Mouse (Mus musculus) frontal cortex, postnatal 25 days (tissue): ENCODE measurements around the gene Kif23.
A peak's percentile ranks its signal among the peaks of the same experiment; 100 is the strongest.

Experiments used
- DNase-seq, 2 experiments: peaks; one replicate each; pipeline ENCODE4 v3.0.0; 2022; ENCODE audit warnings: low spot score in 2 of 2

Kif23 gene

DNA sequence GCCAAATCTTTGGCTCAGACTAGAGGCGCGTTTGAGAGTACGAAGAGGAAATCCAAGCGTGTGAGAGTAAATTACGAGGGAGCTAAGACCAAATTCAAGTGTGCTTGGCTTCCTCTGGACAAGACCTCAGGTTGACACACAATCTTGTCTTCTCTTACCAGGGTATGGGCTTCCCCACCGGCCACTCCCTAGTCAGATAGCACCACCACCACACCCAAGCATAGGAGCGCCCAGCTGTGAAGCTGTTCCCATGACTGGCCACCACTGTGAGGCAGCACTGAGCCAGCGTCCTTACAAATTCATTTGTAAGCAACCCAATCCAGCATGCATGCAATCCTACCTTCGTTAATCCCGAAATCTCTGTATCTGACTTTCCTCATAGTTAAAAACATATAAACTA is 39.7 kb downstream of the Kif23 start:
- DNase-seq, result no peak

DNA sequence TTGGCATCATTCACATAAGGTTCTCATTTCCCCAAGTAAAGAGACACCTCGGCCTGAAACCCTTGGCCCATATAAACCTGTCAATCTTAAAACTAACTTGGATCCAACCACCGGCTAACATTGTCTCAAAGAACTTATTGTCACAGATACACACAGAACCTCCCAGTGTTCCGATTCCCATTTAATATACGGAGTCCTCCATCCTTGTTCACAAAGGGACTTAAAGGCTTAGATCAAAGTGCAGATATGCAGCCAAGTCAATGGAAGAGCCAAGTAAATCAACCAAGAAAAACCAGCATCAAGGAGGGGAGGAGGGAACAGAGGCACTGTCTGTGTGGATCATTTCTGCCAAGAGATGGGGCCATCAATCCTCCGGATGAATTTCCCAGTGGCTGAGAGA is 41.0 kb downstream of the Kif23 start:
- DNase-seq, result no peak

DNA sequence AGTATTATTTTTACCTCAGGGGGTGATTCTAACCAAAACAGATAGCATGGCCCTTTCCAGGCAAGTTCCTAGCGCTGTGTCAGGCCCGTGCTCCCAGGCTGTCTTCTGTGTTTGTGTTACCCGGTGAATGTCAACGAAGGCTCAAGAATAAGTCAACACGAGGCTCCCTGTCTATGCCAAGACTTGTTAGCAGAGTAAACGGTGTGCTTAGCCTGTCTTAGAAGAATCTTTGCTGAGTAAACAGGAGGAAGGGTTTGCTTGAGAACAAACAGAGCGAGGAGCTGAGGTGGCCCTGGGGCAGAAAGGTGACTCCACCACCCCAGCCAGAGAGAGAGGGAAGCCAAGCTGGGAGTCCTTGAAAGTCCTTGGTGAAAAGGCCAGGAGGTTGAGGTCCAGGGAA is 42.4 kb downstream of the Kif23 start:
- no peak for DNase-seq

- no peak for DNase-seq
These were observed 44.1 kb downstream of the Kif23 start for GRCm38 (mm10) chr9:61902445-61902844.

GRCm38 (mm10) chr9:61901574-61901973 is 45.0 kb downstream of the Kif23 start:
- no peak for DNase-seq

- peak; percentile 87 for DNase-seq
These were observed 46.8 kb downstream of the Kif23 start for GRCm38 (mm10) chr9:61899804-61900203.

- DNase-seq, result peak; percentile 79 to 85
These were observed 48.2 kb downstream of the Kif23 start for GRCm38 (mm10) chr9:61898401-61898800.

DNA sequence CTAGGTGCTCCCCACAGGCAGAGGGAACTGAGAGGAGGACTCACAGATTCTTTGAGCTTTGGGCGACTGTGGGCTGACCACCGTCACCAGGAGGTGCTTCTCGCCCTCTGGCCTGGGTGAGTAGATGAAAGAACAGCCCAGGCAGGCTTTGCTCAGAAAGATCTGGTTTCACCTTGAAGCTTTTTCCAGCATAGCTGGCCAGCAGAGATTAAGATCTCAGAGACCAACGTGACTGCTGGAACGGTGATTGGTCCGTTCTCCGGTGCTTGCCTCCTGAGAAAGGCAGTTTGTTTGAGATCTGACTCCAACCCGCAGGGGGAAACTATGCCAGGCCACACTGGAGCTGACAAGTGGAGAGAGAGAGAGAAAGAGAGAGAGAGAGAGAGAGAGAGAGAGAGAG is 51.6 kb downstream of the Kif23 start:
- DNase-seq, result no peak

DNA sequence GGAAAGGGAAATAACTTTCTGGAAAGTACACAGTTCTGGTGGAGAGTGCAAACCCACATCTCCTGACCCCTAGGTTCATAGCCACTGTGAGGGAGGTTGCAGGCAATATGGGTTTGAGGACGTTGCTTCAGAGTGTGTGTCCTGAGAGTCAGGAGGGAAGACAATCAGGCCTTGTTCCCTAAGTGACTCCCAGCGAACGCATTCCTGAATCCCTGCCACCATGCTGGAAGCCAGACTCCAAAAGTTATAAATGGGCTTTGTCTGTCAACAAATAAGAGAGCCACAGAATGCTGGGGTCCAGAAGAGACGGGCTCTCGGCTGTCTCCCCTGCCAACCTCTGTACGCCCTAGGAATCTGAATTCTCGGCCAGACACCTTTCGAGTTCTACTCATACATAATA is 56.7 kb downstream of the Kif23 start:
- DNase-seq, result no peak

DNA sequence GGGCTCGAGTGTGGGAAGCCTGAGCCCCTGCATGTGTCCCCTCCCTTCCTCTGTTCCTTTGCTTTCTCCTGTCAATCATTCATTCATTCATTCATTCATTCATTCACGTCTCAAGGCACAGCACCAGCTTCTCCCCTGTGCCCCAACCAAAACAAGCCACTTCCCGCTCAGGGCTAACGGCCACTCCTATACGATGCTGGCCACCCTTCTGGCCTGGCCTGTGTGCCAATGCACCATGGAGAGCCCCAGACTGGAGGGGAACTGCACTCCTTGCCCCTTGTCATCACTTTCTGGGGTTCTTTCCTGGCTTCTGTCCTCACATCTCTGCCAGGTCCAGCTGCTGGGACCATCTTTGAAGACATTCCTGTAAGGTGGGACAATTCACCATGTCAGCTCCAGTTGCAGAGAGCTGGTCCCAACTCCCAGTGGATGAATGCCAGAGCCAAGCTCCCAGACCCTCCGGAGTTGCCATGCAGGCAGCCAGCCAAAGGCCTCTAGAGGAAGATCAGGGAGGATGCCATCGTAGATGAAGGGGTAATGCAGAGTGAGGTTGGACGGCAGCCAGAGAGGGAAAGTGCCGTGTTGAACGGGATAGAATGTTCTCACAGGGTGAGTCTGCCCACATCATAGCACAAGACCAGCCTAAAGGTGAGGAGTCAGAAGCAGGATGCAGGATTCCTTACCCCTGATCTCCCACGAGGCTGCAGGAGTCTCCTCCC is 58.8 kb downstream of the Kif23 start:
- DNase-seq, result no peak

DNA sequence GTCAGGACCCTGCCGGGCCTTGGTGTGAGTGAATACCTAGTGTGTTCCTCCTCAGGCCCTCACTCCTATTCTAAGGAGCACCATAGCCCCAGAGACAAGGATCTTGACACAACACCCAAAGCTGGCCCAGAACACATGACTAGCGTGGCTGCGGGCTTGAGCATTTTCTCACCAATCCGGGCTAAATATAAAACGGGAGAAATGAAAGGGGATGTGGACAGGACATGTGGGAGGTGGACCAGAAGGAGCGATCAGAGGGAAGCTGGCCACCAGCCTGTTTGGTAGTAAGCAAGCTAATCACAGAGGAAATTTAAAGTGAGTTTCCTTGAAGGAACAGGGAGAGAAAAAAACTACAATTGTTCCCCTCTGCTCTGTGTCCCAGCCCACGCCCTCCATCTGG is 60.6 kb downstream of the Kif23 start:
- no peak for DNase-seq

GRCm38 (mm10) chr9:61884936-61885335 is 61.6 kb downstream of the Kif23 start:
- DNase-seq, result no peak

- DNase-seq, result no peak
These were observed 62.2 kb downstream of the Kif23 start for GRCm38 (mm10) chr9:61884375-61884774.

- no peak for DNase-seq
These were observed 64.4 kb downstream of the Kif23 start for GRCm38 (mm10) chr9:61882179-61882578.

DNA sequence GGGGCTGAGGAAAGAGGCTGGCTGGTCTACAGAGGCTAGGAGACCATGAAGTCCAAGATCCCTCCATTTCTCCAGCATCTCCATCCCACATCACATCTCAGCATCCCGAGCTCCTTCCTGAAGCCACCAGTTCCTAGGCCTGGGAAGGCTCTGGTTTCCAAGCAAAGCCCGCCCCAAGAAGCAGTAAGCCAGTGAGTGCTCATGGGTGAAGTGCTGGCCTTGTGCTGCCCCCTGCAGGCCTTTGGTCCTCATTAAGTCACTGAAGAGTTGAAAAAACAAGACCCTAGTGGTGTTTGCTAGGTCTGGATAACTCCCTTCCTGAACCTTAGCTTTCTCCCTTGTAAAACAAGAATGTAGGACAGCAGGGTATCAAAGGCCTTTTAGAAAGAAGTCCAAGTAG is 67.7 kb downstream of the Kif23 start:
- peak; percentile 71 for DNase-seq

DNA sequence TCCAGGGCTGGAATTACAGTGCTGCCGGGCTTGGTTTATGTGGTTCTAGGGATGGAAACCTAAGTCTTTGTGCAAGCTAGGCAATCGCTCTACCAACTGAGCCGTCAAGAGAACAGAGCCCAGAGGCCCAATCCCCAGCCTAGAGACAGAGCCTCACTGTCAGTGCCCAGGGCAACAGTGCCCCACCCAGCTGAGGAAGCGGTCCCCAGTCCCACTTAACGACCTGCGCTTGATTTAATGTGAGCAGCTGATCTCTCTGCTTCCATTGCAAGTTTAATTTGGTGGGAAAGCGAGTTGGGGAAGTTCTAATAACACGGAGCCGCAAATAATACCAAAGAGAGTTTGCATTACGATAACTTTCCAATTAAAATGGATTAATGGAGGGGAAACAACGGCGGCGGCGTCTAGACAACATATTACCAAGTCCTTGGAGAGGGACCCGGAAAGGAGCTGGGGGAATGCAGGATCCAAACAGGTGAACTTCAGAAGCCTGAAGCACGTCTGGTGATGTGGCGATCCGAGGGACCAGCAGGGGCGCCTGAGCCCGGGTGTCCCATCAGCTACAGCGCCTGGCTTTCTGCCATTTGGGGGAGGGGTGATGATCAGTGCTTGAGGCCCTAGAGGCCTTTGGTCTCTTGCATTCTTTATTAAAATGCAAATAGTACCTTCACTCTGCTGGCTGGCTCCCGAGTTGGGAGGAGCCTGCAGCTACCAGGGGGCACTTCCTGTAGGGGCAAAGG is 69.0 kb downstream of the Kif23 start:
- DNase-seq, result no peak

DNA sequence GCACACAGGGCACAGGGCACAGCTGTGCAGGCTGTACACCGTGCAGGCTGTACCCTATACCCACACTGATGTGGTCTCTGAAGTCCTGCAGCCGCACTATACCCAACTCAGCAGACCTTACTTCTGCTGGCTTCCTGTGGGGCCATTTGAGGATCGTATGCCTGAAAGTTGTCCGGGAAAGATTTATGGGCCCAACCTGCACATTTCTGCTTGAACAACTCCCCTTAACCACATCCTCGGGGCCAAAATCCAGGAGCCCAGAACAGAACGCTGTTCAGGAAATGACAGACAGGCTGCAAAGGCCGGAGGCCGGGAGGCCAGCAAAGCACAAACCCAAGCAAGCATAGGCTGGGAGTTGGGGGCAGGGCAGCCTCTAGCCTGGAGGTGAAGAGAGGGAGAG is 73.2 kb downstream of the Kif23 start:
- DNase-seq, result no peak

DNA sequence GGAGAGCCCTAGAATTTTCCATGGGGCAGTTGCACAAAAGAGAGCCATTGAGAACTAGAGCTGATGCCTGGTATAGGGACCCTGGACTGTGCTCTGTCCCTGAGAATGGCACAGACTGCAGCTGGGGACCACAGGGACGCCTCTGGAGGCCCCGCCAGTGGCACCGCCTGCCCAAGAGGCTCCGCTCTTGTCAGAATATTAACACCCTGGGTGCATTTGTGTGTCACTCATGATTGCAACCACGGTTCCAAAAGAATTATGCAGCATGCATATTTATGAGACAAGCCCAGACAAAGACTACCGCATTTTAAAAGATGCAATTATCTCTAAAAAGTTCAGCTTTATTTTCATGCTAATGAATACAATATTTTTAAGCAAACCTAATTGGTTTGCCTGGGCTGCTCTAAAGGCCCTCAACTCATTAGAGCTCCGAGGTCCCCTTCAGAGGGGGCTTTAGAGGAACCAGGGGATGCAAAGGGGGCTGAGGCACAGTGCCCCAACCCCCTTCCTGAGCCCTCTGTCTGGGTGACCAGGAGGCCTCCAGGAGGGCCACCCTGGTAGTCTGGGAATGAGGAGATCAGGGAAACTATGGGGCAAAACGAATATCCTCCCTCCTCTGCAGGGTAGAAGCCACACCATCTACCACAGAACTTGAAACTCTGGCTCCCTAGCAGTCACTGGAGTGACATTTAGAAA is 74.2 kb downstream of the Kif23 start:
- no peak for DNase-seq

GRCm38 (mm10) chr9:61871839-61872238 is 74.7 kb downstream of the Kif23 start:
- no peak for DNase-seq

- no peak for DNase-seq
These were observed 78.9 kb downstream of the Kif23 start for GRCm38 (mm10) chr9:61867659-61868058.
